Mouse (Mus musculus): ENCODE measurements around the gene Frmpd1.

- TF ChIP-seq POLR2A (IDR thresholded peaks at IDR 0.05; ENCODE audit: low read depth, low read length) (no peak), CTCF (IDR thresholded peaks at IDR 0.05; ENCODE audit: extremely low read depth, insufficient read length, insufficient replicate concordance, low read depth, low read length) (no peak)
Measured at GRCm38 (mm10) chr4:45212342-45213063, 27.8 kb downstream of the Frmpd1 start.

Data from small intestine, adult 2 months (tissue).